Mouse (Mus musculus) embryonic facial prominence, embryonic 11.5 days (tissue): ENCODE data around the gene Ccdc92. TPM values are rescaled to one million over a fixed set of nuclear protein-coding genes. Genes with fewer than 3 reads are reported as not detected.
A peak's percentile ranks its signal among the peaks of the same experiment; 100 is the strongest.

Source experiments
- ATAC-seq: fragments of 200-750 bp; cut with Nextera tagmentation; replicated peaks from 2 replicates; pipeline ENCODE4 v1.8.0; 2017; ENCODE audit warnings: low read depth; ENCODE audit not compliant: insufficient number of reproducible peaks, low FRiP score, low TSS enrichment
- DNase-seq: peaks from one replicate; pipeline ENCODE4 v3.0.0-alpha.2; 2015; ENCODE audit warnings: low spot score
- H3K27ac ChIP-seq: fragments of 300-500 bp; sonication (generic); replicated peaks from 2 replicates; pipeline ENCODE4 v1.5.1; 2014; ENCODE audit warnings: mild to moderate bottlenecking, low read depth, low read length, control low read depth
- H3K27me3 ChIP-seq: fragments of 300-500 bp; sonication (generic); 2 replicates; pipeline ENCODE4 v1.6.1; 2014; ENCODE audit warnings: mild to moderate bottlenecking, low read length, moderate library complexity, mixed read lengths; ENCODE audit not compliant: control insufficient read depth, insufficient read depth
- H3K36me3 ChIP-seq: fragments of 300-500 bp; sonication (generic); replicated peaks from 2 replicates; pipeline ENCODE4 v1.6.1; 2014; ENCODE audit warnings: low read depth, mild to moderate bottlenecking, low read length, moderate library complexity, mixed read lengths; ENCODE audit not compliant: control insufficient read depth, insufficient read depth
- H3K4me1 ChIP-seq: fragments of 300-500 bp; sonication (generic); 2 replicates; pipeline ENCODE4 v1.6.1; 2014; ENCODE audit warnings: low read length, mixed read lengths; ENCODE audit not compliant: control insufficient read depth, insufficient read depth
- H3K4me2 ChIP-seq: fragments of 300-500 bp; sonication (generic); 2 replicates; pipeline ENCODE4 v1.6.1; 2014; ENCODE audit warnings: low read depth, mild to moderate bottlenecking, control low read depth, low read length, moderate library complexity
- H3K4me3 ChIP-seq: fragments of 300-500 bp; sonication (generic); 2 replicates; pipeline ENCODE4 v1.5.1; 2014; ENCODE audit warnings: low read depth, low read length, control low read depth
- H3K9ac ChIP-seq: fragments of 300-500 bp; sonication (generic); replicated peaks from 2 replicates; pipeline ENCODE4 v1.6.1; 2014; ENCODE audit warnings: mild to moderate bottlenecking, control low read depth, low read length
- H3K9me3 ChIP-seq: fragments of 300-500 bp; sonication (generic); replicated peaks from 2 replicates; pipeline ENCODE4 v1.6.1; 2016; ENCODE audit warnings: mild to moderate bottlenecking, low read length, inconsistent platforms, mixed read lengths; ENCODE audit not compliant: control insufficient read depth
- WGBS: fragments of 180-500 bp; shearing (Covaris S2); extraction: QIAGEN DNeasy Blood & Tissue Kit; methylation state at CpG from one replicate; pipeline ENCODE4 v1.1.7; 2014; 5-methylcytosine and 5-hydroxymethylcytosine counted together
- polyA plus RNA-seq: library from polyadenylated mRNA; unstranded; fragments of >200 nt; fragmentation: Nextera tagmentation; extraction: Ambion mirVana; gene quantifications from 2 replicates; pipeline ENCODE4 v1.2.1, GENCODE M21; 2014

Ccdc92 gene
- polyA plus RNA-seq = 13.2 and 14.4 TPM in 2 replicates

DNA sequence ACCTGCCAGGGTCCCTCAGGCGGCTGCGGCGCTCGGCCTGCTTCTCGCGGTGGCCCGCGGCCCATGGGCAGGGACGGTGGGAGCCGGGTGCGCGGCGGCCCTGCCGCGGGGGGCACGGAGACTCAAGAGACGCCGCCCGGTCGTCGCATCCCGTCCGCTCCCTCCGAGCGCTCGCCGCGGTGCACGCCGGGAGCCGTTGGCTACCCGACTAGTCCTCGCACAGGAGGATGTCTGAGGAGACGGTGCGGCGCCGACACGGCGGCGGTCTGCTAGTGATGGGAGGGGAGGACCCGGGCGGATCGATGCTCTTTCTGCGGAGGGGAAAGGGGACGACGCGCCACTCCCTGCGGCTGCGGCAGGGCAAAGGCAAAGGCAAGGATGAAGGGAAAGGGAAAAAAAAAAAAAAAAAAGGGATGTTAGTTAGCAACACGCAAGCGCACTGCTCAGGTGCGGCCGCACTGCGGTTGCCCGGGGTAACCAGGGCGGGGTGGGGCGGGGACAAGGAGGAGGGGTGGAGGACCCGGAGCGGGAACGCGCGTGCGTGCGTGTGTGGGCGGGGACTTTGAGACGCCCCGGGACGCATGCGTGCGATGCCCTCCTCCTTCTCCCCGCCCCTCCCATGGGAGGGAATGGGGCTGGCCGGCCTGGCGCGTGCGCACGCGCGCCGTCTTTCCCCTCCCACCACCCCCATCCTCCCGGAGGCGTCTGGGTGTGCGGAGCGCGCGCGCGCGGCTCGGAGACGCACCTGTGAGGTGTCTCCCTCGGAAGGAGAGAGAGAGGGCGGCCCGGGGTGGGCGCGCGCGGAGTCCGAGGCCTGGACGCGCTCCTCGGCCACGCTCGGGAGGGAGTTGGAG, at the start of gene Ccdc92, which contains the start of gene Zfp664:
Ccdc92 (minus strand) TSS at position 412 of the 854 bp plus-strand sequence.
Zfp664 (plus strand) TSS at position 679 of the 854 bp plus-strand sequence.
- peak within 1 kb of the TSS; percentile 97 for H3K4me3 ChIP-seq
- peak within 1 kb of the TSS; percentile 94 for H3K9ac ChIP-seq
- under 1% methylated on average over 83 of the region's 103 CpGs for WGBS
- no peaks in the 10 kb centered on the region for H3K9me3 ChIP-seq
- peak within 1 kb of the TSS; percentile 88 for H3K27ac ChIP-seq
- ATAC-seq = peak; percentile 92
- no peaks in the 10 kb centered on the region; the same call in none of the 2 replicates for H3K4me1 ChIP-seq
- H3K4me2 ChIP-seq = peak within 1 kb of the TSS; percentile 99
- DNase-seq = peak; percentile 100
- H3K36me3 ChIP-seq = peaks cover 2% of the 10 kb centered on the region; the same call in 1 of the 2 replicates
- peaks cover 2% of the 10 kb centered on the region for H3K27me3 ChIP-seq

GRCm38 (mm10) chr5:124908860-124909259, 46.6 kb upstream of the Ccdc92 start:
- no peaks in the 10 kb centered on the region for H3K4me1 ChIP-seq
- H3K4me2 ChIP-seq = no peak overlapping the region
- no peak overlapping the region for H3K9ac ChIP-seq
- DNase-seq = peak; percentile 81
- no peaks in the 10 kb centered on the region for H3K9me3 ChIP-seq
- no peaks in the 10 kb centered on the region for H3K36me3 ChIP-seq
- WGBS = 25% methylated on average over 5 of the region's 5 CpGs
- H3K4me3 ChIP-seq = no peak overlapping the region
- no peak overlapping the region for H3K27ac ChIP-seq
- ATAC-seq = peak; percentile 80; the same call in 1 of the 2 replicates
- H3K27me3 ChIP-seq = no peaks in the 10 kb centered on the region

GRCm38 (mm10) chr5:124906890-124907289, 44.7 kb upstream of the Ccdc92 start:
- DNase-seq = no peak
- H3K4me2 ChIP-seq = no peak overlapping the region
- H3K27ac ChIP-seq = no peak overlapping the region
- H3K4me3 ChIP-seq = no peak overlapping the region
- no peaks in the 10 kb centered on the region for H3K9me3 ChIP-seq
- no peaks in the 10 kb centered on the region for H3K36me3 ChIP-seq
- 77% methylated on average over 13 of the region's 13 CpGs for WGBS
- no peak for ATAC-seq
- H3K4me1 ChIP-seq = no peaks in the 10 kb centered on the region
- H3K9ac ChIP-seq = no peak overlapping the region
- H3K27me3 ChIP-seq = no peaks in the 10 kb centered on the region

- no peak overlapping the region for H3K4me3 ChIP-seq
- no peak for ATAC-seq
- H3K27me3 ChIP-seq = no peaks in the 10 kb centered on the region
- no peak overlapping the region for H3K4me2 ChIP-seq
- no peak overlapping the region for H3K27ac ChIP-seq
- no peaks in the 10 kb centered on the region for H3K4me1 ChIP-seq
- no peak overlapping the region for H3K9ac ChIP-seq
- 79% methylated on average over 4 of the region's 4 CpGs for WGBS
- H3K36me3 ChIP-seq = no peaks in the 10 kb centered on the region
- no peak for DNase-seq
- H3K9me3 ChIP-seq = no peaks in the 10 kb centered on the region
These were observed 41.6 kb upstream of the Ccdc92 start for GRCm38 (mm10) chr5:124903852-124904251.

DNA sequence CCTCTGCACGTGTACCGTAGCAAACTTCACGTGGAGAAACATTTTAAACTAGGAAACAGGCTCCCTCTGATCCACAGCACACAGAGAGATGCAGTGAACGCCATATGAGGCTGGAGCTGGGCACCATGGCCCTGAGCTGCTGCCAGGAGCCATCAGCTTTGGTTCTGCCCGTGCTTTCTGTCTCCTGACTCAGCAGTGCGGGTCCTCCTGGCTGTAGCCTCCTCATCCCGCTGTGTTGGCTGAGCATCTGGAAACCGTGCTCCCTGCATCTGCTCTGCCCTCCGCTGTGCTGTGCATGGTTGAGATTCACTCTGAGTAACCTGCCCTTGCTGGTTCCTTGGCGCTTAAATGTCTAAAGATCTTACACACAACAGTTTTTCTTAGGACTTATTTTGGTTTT, 40.0 kb upstream of the Ccdc92 start:
- H3K4me2 ChIP-seq = no peak overlapping the region
- ATAC-seq = no peak
- no peaks in the 10 kb centered on the region for H3K36me3 ChIP-seq
- no peak overlapping the region for H3K27ac ChIP-seq
- no peak overlapping the region for H3K9ac ChIP-seq
- H3K9me3 ChIP-seq = no peaks in the 10 kb centered on the region
- H3K4me3 ChIP-seq = no peak overlapping the region
- no peak for DNase-seq
- 82% methylated on average over 10 of the region's 10 CpGs for WGBS
- no peaks in the 10 kb centered on the region for H3K4me1 ChIP-seq
- H3K27me3 ChIP-seq = no peaks in the 10 kb centered on the region

DNA sequence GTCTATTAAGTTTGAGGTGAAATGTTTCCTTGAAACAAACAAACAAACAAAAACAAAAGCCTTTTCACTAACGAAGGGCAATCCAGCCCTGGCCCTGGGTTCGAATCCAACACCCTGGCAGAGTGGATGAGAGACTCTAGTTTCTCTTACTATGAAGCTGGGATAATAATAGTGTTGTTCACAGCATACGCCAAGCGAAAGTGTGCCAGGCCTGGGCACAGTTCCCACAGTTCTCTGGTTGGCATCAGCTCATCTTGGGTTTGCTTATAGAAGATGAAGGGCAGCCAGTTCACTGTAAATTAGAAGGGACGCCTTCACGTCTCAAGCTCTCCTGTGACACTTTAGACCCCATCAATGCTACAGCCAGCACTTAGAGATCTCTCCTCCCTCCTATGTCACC, 39.5 kb upstream of the Ccdc92 start:
- no peak overlapping the region for H3K27ac ChIP-seq
- no peak for DNase-seq
- WGBS = 84% methylated on average over 6 of the region's 6 CpGs
- H3K4me1 ChIP-seq = no peaks in the 10 kb centered on the region
- no peak for ATAC-seq
- no peaks in the 10 kb centered on the region for H3K36me3 ChIP-seq
- no peaks in the 10 kb centered on the region for H3K9me3 ChIP-seq
- no peak overlapping the region for H3K4me3 ChIP-seq
- H3K4me2 ChIP-seq = no peak overlapping the region
- H3K27me3 ChIP-seq = no peaks in the 10 kb centered on the region
- H3K9ac ChIP-seq = no peak overlapping the region

- Histone ChIP-seq H3K4me2 (no peak overlapping the region), H3K27ac (no peak overlapping the region), H3K9me3 (no peaks in the 10 kb centered on the region), H3K27me3 (no peaks in the 10 kb centered on the region), H3K4me1 (no peaks in the 10 kb centered on the region), H3K4me3 (no peak overlapping the region), H3K9ac (no peak overlapping the region), H3K36me3 (no peaks in the 10 kb centered on the region)
- DNase-seq = no peak
- ATAC-seq = no peak
- WGBS = 67% methylated on average over 19 of the region's 19 CpGs
These were observed 38.7 kb upstream of the Ccdc92 start for GRCm38 (mm10) chr5:124900738-124901490.
